Mouse (Mus musculus) frontal cortex, postnatal 36 days (tissue): ENCODE results near the gene Tbc1d14.

Source experiments
- DNase-seq, 2 experiments: peaks; one replicate each; pipeline ENCODE4 v3.0.0; 2022; ENCODE audit warnings: low spot score in 2 of 2

Gene Tbc1d14

DNA sequence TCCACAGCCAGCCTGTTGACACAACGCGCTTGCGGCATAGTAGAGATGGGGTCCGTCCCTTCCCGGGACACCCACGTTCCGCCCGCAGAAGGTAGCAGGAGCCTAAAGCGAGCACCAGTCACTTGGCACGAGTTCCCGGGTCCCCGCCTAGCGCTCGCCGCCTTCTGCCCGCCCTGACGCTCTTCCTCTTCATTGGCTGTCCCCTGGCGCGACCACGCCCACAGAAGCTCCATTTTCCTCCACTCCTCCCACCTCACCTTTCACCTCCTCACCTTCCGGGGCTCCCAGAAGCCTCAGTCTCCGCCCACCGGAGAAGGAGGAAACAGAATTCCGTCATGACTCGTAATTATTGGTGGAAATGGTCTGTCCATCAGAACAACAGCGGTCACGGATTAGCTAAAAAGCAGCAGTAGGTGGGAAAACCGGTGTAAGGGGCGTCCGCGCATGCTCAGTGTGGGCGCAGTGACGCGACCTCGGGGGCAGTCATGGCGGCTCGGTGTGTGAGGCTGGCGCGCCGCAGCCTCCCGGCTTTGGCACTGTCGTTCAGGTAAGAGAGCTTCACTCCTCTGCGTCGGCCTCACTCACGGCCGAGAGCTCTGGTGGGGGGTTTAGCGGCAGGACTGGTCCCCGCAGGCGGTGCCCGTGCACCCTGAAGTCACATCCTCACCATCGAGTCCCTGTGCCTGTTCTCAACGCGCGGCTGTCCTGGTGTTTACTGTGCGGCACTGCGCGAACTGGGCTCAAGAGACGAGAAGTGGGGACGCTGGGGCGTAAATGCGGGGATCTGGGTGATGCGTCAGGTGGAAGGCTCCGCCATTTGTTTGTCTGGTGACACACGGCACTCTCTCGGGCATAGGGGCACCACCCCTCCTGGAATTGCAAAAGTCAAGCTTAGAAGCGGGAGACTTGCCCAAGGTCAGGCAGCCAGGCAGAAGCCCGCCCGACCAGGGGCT lies 128.1 kb downstream of the Tbc1d14 start, which contains the start of gene Grpel1:
Grpel1 (plus strand) TSS at position 290 of the 953 bp plus-strand sequence.
- DNase-seq: peak; percentile 96 to 99

DNA sequence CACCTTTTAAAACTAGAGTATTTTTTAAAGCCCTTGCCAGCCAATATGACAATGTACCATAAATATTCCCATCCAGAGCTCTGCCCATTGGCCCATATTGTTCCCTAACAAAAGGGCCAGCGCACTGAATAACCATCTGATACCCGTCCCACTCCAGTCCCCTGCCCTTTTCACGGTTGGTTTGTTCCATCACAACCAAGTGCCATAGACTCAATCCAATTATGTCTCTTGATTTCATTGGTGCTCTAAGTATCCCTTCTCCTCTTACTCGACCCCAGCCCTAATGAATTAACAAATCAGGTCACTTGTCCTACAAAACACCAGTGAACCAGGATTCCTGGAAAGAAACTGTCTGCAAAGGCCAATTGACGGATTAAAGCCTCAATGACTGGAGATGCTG lies 129.7 kb downstream of the Tbc1d14 start:
- DNase-seq: no peak

DNA sequence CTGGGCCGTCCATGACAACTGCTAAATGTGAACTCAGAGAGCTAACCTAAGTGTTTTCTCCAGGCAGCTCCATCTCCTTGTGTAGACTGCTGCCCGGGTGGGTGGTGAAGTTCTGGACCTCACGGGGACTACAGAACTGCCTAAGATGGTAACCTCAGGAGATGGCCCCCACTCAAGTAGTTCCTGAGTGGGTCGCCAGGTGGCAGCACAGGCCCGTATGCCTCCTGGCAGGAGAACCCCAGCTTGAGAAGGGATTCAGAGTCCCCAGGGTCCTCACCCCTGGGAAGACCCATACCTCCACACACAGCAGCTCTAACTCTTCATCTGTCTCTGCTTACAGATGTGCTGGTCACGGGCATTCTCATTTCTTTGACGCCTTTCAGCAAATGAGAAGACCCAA lies 130.3 kb downstream of the Tbc1d14 start:
- peak; percentile 79 for DNase-seq

DNA sequence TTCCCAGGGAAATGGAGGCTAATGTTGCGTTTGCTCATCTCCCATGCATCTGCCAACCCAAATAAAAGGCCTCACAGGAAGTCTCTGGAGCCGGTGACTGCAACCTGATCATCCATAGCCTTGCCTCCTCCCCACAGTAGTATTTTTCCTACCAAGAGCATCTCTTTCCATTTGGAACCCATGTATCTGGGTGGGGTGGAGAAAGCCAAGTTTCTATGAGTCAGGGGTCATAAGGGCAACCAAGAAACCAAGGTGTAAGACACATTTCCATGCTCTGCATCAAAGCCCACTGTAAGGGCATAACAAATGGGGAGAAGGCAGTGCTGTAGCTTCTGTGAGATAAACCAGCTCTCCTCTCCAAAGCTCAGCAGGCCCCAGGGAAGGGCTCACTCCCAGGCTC lies 131.8 kb downstream of the Tbc1d14 start:
- no peak for DNase-seq

DNA sequence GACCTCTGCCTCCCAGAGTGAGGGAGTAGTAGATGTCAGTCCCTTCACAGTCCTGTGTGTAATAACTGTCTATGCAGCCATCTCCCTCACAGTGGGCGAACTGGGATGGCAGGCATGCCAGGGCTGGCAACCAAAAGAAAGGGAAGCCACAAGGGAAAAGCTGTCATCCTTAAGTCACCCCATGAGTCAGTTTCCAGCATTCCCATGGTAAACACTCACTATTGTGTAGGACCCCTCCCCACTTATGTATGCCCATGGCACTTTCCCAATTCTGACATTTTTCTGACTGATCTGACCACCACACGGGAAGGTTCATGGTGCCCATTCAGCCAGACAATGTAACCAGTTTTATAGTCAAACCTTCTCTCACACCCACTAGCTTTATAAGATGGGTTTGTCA lies 132.4 kb downstream of the Tbc1d14 start:
- no peak for DNase-seq

DNA sequence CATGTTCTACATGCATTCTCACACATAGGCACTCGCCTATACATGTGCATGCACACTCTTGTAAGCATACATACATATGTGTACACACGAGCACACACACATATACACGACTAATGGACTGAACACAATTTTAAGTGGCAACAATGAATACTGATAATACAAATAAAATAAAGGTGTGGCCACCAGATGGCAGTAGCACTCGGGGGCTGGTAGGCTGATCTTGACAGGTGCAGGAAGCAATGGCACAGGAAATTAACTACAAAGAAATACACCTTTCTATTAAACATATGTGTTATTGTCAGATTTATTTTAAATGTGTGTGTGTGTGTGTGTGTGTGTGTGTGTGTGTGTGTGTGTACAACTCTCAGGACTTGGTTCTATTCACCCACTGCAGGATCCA lies 134.2 kb downstream of the Tbc1d14 start:
- DNase-seq: peak in 1 of 2 experiments; percentile 39

DNA sequence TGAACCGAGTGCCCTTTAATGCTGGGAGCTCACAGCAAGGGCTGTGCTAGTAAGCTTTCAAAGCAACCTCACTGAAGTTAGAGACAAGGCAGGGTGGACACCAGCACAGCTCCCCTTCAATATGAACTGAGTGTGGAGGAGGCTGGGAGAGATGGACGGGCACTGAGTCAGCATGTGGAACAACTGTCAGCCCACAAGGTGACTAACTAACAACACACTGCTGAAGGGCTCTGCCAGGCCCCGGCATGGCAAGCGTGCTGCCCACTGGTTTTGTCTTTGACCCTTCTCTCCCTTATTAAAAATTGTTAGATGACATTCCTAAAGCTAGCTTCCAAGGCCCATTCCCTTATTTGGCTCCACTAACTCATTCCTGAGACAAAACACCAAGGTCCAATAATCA lies 135.4 kb downstream of the Tbc1d14 start:
- no peak for DNase-seq

DNA sequence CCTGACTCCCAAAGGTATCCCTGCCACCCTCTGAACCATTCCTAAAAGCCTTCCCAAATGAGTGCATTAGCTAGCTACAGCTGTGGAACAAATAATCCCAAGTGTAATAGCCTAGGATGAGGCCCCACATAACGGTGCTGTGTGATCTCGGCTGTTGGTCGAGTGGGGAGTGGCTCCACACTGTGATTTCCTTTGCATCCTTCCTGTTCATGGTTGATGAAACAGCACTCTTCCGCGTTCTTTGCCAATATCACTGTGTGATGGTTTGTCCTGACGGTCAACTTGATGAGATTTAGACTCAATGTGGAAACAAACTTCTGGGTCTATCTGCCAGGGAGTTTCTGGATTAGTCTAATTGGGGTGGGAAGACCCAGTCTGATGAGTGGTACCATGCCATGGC lies 140.3 kb downstream of the Tbc1d14 start:
- DNase-seq: no peak

DNA sequence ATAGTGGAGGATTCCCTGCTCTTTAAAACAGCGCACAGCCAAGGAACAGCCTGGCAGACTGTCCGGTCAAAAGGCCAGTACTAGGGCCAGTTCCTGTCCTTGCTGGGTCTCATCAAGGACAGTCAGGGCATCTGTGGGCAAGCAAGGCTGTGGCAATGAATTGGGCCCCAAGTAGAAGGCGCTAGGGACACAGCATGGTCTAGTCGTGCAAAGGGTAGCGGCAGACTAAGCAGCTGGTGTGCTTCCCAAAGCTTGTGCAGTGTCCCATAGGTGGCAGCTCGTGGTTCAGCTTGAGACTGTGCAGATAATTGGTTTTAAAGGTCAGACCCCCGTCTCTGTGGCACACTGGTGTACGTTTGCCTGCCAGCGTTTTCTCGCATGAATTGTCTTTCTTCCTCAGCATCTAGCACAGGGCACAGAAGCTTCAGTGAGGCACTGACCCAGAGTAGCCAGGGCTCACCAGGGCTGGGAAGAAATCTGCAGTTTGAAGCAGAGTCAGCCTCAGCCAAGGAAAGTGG lies 141.1 kb downstream of the Tbc1d14 start:
- DNase-seq: no peak

DNA sequence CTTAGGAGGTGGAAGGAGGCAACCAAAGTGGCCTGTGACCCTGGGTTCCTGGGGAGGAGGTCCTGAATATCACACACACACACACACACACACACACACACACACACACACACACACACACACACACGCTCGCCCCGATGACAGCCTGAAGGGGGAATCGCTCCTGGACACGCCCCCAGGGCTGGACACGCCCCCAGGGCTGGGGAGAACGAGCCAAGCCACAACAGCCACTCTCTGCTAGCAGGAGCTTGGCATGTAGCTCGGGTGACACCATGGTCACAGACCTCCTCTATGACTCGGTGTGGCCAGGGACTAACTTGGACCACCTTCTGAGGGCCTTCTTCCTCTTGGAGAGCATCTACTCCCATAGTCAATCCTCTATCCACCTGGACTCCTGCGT lies 142.0 kb downstream of the Tbc1d14 start:
- DNase-seq: no peak

DNA sequence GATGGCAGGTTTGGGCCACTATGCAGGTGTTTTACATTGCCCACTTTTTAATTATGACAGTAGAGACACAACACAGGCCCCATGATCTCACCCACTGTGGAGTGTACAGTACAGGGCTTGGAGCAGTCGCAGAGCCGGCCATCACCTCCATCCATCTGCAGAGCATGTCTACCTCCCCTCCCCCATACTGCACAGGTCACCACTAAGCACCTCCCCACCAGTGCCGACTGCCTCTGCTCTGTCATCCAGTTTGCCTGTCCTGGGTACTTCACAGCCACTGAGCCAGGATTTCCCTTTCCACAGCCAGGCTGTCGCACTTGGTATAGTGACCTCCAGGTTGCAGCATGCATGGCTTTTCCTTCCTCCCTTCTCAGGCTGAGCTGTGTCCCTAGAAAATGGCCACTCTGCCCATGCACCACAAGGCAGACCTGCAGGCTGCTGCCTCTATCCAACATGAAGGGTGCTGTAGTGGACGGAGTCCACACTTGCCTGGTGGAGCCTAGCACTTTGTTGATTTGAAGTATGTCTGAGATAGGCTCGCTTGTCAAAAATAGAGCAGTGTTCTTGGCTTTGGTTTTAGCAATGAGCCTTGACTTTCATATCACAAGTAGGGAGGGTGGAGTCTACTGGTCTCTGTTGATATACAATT lies 143.2 kb downstream of the Tbc1d14 start:
- no peak for DNase-seq

DNA sequence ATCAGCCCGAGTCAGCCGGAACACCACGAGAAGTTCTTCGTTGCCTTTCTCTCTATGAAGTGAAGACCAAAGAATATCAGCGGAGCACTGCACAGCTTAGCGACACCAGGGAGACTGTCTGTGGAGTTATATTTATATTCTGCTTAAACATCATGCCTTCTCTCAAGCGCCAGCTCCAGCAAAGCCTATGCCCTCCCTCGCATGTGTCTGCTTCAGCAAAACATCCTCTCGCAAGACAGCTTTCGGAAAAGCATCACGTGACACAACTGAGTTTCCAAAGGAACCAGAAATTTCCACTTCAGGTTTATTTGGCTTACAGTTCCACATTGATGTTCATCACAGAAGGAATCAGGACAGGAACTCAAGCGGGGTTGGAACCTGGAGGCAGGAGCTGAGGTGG lies 145.2 kb downstream of the Tbc1d14 start:
- DNase-seq: peak in 1 of 2 experiments; percentile 23

DNA sequence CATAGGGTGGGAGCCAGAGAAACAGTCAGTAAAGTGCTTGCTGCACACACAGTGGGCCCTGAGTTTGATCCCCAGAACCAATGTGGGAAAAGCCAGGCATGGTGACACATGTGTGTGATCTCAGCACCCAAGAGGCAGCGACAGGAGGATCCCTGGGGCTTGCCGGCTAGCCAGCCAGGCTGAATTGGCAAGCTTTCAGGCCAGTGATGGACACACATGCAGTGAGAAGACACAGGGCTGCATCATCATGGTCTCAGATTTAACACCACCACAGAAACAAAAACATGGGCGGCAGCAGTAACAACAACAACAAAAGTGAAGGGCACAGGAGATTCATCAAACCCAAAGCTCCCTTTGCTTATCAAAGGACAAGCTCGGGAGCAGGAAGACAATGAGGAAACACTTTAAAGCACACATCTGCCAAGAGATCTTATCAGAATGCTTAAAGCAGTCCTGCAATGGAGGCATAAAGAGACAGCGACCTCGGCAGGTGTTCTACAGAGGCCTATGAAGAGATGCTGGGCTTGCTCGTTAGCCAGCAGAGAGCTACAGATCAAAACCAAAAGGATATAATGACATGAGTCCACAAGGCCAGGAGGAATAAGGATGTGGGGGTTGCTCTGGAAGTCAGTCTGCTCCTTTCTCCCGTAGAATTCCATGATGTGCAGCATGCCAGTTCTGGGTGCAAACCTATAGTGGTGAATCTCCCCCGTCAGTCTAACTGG lies 146.7 kb downstream of the Tbc1d14 start:
- DNase-seq: no peak

DNA sequence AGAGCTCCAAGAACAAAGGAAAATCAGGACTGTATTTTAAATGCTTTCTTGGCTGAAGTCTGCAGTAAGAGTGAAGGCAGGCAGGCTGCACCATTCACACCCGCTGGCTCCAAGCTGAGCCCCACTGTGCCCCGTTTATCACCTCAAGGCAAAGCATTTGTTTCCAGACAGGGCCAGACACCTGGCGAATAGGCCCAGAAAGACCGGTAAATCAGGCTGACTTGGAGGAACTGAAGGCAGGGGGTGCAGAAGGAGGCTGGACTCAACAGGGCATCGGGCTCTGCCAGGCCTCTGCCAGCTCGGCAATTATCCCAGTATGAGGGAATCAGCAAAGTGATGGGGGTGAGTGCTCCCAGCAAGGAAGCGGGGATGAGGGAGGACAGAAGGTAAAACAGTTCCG lies 148.0 kb downstream of the Tbc1d14 start:
- DNase-seq: no peak

DNA sequence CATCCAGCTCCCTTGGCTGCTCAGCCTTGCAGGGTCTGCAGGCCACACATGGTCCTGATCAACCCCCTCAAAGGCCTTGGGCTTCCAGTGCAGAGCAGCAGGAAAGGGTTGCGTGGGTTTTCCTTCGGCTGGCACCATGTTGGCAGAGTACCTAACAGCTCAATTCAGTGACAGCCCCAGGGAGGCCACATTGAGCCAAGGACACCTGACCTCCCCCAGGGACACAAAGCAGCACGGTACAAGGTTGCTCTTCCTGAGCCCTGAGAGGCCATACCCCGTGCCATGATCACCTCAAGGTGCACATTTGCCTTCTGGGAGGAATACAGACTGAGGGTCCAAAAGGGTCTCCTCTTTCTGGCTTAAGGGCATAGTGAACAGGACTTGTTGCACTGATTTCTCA lies 148.5 kb downstream of the Tbc1d14 start:
- no peak for DNase-seq

DNA sequence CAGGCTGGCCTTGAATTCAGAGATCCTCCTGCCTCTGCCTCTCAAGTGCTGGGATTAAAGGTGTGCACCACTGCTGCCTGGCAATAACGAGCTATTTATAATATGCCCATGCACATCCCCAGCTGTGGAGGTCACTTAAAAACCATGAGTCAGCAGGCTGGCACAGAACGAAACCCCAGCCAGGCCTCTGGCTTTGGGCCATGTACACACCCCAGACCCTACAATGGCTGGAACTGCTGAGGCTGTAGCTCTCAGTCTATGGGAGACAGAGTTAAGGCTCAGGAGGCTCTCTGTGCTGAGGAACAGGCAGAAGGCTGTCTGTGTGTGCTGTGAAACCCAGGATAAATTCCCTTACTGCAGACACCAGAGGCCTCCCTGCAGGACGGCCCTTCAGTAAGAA lies 152.3 kb downstream of the Tbc1d14 start:
- no peak for DNase-seq
